22 mouse cellular contexts compared by ENCODE assay signal in genomic region chr1:190634935-190635334, GRCm38 (mm10).
DNase-seq lines count a peak whose midpoint lies in the region; ATAC-seq and TF ChIP-seq lines count a peak whose summit lies in the region.
"Had no signal": no experiment of that assay in that cellular context is flagged by ENCODE, and none has a peak within 500 bp of the region (broad histone marks: within the 10 kb centered on the region; RNA-seq: fewer than 3 reads in every experiment).

No protein-coding gene starts in this region.

- H3K27ac ChIP-seq in liver, postnatal 0 days (ENCODE audit: low read depth), result no peak overlapping the region
- H3K27ac ChIP-seq in liver, embryonic 11.5 days (ENCODE audit: low read depth, low read length), result no peak overlapping the region
- H3K27ac ChIP-seq in limb, embryonic 10.5 days, result no peak overlapping the region
- H3K27ac ChIP-seq: embryonic facial prominence, embryonic 12.5 days; embryonic facial prominence, embryonic 15.5 days; forebrain, embryonic 15.5 days; heart, adult 2 months; hindbrain, embryonic 12.5 days; hindbrain, embryonic 15.5 days had no signal

- 68% methylated on average over 2 of the region's 2 CpGs for WGBS in liver, postnatal 0 days (ENCODE audit: insufficient replicate concordance)
- 84% methylated on average over 2 of the region's 2 CpGs for WGBS in liver, embryonic 11.5 days
- WGBS in limb, embryonic 10.5 days, result 92% methylated on average over 2 of the region's 2 CpGs

- TF ChIP-seq EP300 in liver, postnatal 0 days (IDR thresholded peaks at IDR 0.05; ENCODE audit: low read depth), result no peak

- peak; percentile 2 for DNase-seq in liver, postnatal 0 days
- DNase-seq in liver, embryonic 11.5 days (ENCODE audit: low spot score), result no peak
- DNase-seq in urinary bladder, postnatal 25 days (ENCODE audit: low spot score), result peak; percentile 0
- DNase-seq in urinary bladder, adult 2 months (ENCODE audit: low spot score), result no peak
- DNase-seq in limb, embryonic 10.5 days (ENCODE audit: low spot score), result peak; percentile 10
- DNase-seq in thymus, adult 18-20 months, result no peak
- DNase-seq: adrenal gland, postnatal 10 days; adrenal gland, postnatal 36 days; B cell, adult 2 months; cerebellum, adult 11 months; cerebellum, adult 2 months; cerebellum, adult 9-11 months; cerebellum, postnatal 25 days; gastrocnemius, postnatal 25 days; heart, adult 2 months had no signal

- no peak overlapping the region for H3K4me3 ChIP-seq in liver, postnatal 0 days (ENCODE audit: low read depth, low read length)
- no peak overlapping the region for H3K4me3 ChIP-seq in liver, embryonic 11.5 days (ENCODE audit: low read depth, low read length)
- no peak overlapping the region for H3K4me3 ChIP-seq in limb, embryonic 10.5 days
- H3K4me3 ChIP-seq: embryonic facial prominence, embryonic 12.5 days; embryonic facial prominence, embryonic 15.5 days; forebrain, embryonic 15.5 days; heart, adult 2 months; hindbrain, embryonic 12.5 days; hindbrain, embryonic 15.5 days had no signal

- no peak overlapping the region for H3K9ac ChIP-seq in liver, postnatal 0 days (replicated peaks)
- H3K9ac ChIP-seq in liver, embryonic 11.5 days (ENCODE audit: low read depth, low read length), result no peak overlapping the region
- H3K9ac ChIP-seq: embryonic facial prominence, embryonic 12.5 days; embryonic facial prominence, embryonic 15.5 days; forebrain, embryonic 15.5 days; hindbrain, embryonic 12.5 days; hindbrain, embryonic 15.5 days had no signal

- H3K9me3 ChIP-seq in liver, postnatal 0 days (ENCODE audit: low read length), result no peaks in the 10 kb centered on the region
- no peaks in the 10 kb centered on the region for H3K9me3 ChIP-seq in liver, embryonic 11.5 days (ENCODE audit: control insufficient read depth, low read length)
- no peaks in the 10 kb centered on the region for H3K9me3 ChIP-seq in limb, embryonic 10.5 days (replicated peaks)
- H3K9me3 ChIP-seq: embryonic facial prominence, embryonic 12.5 days; embryonic facial prominence, embryonic 15.5 days; forebrain, embryonic 15.5 days; hindbrain, embryonic 12.5 days; hindbrain, embryonic 15.5 days had no signal

- H3K4me2 ChIP-seq in liver, postnatal 0 days (ENCODE audit: low read depth, low read length), result no peak overlapping the region
- H3K4me2 ChIP-seq in liver, embryonic 11.5 days, result no peak overlapping the region
- H3K4me2 ChIP-seq: embryonic facial prominence, embryonic 12.5 days; embryonic facial prominence, embryonic 15.5 days; forebrain, embryonic 15.5 days; heart, embryonic 11.5 days; hindbrain, embryonic 12.5 days; hindbrain, embryonic 15.5 days had no signal

- H3K36me3 ChIP-seq in liver, postnatal 0 days (replicated peaks; ENCODE audit: insufficient read depth, low read length), result no peaks in the 10 kb centered on the region
- H3K36me3 ChIP-seq in liver, embryonic 11.5 days (ENCODE audit: control insufficient read depth, insufficient read depth, low read length), result no peaks in the 10 kb centered on the region
- H3K36me3 ChIP-seq in limb, embryonic 10.5 days, result no peaks in the 10 kb centered on the region
- H3K36me3 ChIP-seq: embryonic facial prominence, embryonic 12.5 days; embryonic facial prominence, embryonic 15.5 days; forebrain, embryonic 15.5 days; hindbrain, embryonic 12.5 days; hindbrain, embryonic 15.5 days had no signal

- H3K27me3 ChIP-seq in liver, postnatal 0 days (ENCODE audit: insufficient read depth, low read length), result no peaks in the 10 kb centered on the region
- no peaks in the 10 kb centered on the region for H3K27me3 ChIP-seq in liver, embryonic 11.5 days (replicated peaks; ENCODE audit: control insufficient read depth, insufficient read depth, low read length)
- no peaks in the 10 kb centered on the region for H3K27me3 ChIP-seq in limb, embryonic 10.5 days (ENCODE audit: low read depth, poor library complexity, severe bottlenecking)
- H3K27me3 ChIP-seq: CH12.LX; embryonic facial prominence, embryonic 12.5 days; embryonic facial prominence, embryonic 15.5 days; forebrain, embryonic 15.5 days; hindbrain, embryonic 12.5 days; hindbrain, embryonic 15.5 days had no signal

- no peaks in the 10 kb centered on the region for H3K4me1 ChIP-seq in liver, postnatal 0 days (ENCODE audit: insufficient read depth)
- no peaks in the 10 kb centered on the region for H3K4me1 ChIP-seq in liver, embryonic 11.5 days (replicated peaks; ENCODE audit: control insufficient read depth, insufficient read depth, low read length)
- H3K4me1 ChIP-seq in limb, embryonic 10.5 days, result peaks cover 4% of the 10 kb centered on the region; the same call in 1 of the 2 replicates
- H3K4me1 ChIP-seq: embryonic facial prominence, embryonic 12.5 days; embryonic facial prominence, embryonic 15.5 days; hindbrain, embryonic 12.5 days; hindbrain, embryonic 15.5 days had no signal

- no peak for TF ChIP-seq CTCF in liver, postnatal 0 days (IDR thresholded peaks at IDR 0.05; ENCODE audit: low read depth)

- ATAC-seq in liver, postnatal 0 days, result no peak
- no peak for ATAC-seq in liver, embryonic 11.5 days (replicated peaks; ENCODE audit: low FRiP score)
- ATAC-seq: forebrain, embryonic 15.5 days had no signal

Comparison
In these comparisons a context has a peak if more than half of its experiments do, and no peak if none do; other contexts are left out.
1. DNase-seq: peak in liver, postnatal 0 days (single experiment), urinary bladder, postnatal 25 days (single experiment) and limb, embryonic 10.5 days (single experiment); none in liver, embryonic 11.5 days (single experiment), urinary bladder, adult 2 months (single experiment) and thymus, adult 18-20 months (0 of 2).